Mouse (Mus musculus): ENCODE measurements at regions not wholly inside any gene's neighbourhood (a gene's known extent, or its start where the extent isn't known, plus 50 kb on each side); places are given as distances from the start of the nearest gene placed in this dataset.

DNA sequence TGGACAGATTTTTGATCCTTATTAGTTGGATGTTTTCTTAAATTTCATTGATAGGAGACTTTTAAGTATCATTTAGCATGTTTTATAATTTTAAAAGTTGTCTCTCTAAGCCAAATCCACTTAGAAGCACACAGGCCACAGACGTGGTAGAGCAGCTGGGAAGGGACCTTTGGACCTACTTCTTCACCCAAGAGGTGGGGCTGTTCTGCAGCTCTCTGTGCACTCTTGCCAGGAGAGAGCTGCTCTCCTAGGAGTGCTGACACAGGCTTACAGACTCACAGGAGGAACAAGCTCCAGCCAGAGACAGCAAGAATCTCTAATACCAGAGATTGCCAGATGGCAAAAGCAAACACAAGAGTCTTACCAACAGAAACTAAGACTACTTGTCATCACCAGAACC, 61.5 kb upstream of the Lrrc4c start:
- TF ChIP-seq CTCF (conservative IDR thresholded peaks at IDR 0.05; ENCODE audit: insufficient read depth, insufficient read length, low read depth, low read length) (no peak), POLR2A (IDR thresholded peaks at IDR 0.05; ENCODE audit: low read depth, low read length) (no peak)
